Mouse (Mus musculus): Measurements from ENCODE around the gene Elof1. TPM values are rescaled to one million over a fixed set of nuclear protein-coding genes. Genes with fewer than 3 reads are reported as not detected.
A peak's percentile ranks its signal among the peaks of the same experiment; 100 is the strongest.

Gene Elof1
- 164 and 173 TPM in 2 replicates for polyA plus RNA-seq (2015; fragmentation: Nextera tagmentation; extraction: Ambion mirVana)

GRCm38 (mm10) chr9:22116740-22117426 is at the start of gene Elof1:
Elof1 (minus strand) TSS chr9:22117172.
- H3K4me3 ChIP-seq: peak within 1 kb of the TSS; percentile 89
- H3K27me3 ChIP-seq: no peaks in the 10 kb centered on the region
- peak within 1 kb of the TSS; percentile 81; the same call in 1 of the 2 replicates for H3K27ac ChIP-seq
- peak within 1 kb of the TSS; percentile 68 for H3K4me2 ChIP-seq
- H3K9ac ChIP-seq: peak within 1 kb of the TSS; percentile 88
- H3K9me3 ChIP-seq: no peaks in the 10 kb centered on the region
- H3K4me1 ChIP-seq: peaks cover 15% of the 10 kb centered on the region
- under 1% methylated on average over 52 of the region's 52 CpGs for WGBS
- ATAC-seq (ENCODE audit: insufficient number of reproducible peaks, low FRiP score, low TSS enrichment, low read depth): peak; percentile 91
- H3K36me3 ChIP-seq: peaks cover 25% of the 10 kb centered on the region

GRCm38 (mm10) chr9:22166686-22167085 is 49.7 kb upstream of the Elof1 start:
- H3K27me3 ChIP-seq: no peaks in the 10 kb centered on the region
- H3K9me3 ChIP-seq: no peaks in the 10 kb centered on the region; the same call in 1 of the 2 replicates
- no peaks in the 10 kb centered on the region for H3K36me3 ChIP-seq
- H3K27ac ChIP-seq: no peak overlapping the region
- H3K9ac ChIP-seq: no peak overlapping the region
- H3K4me1 ChIP-seq: peaks cover 6% of the 10 kb centered on the region; the same call in 1 of the 2 replicates
- no peak for ATAC-seq (ENCODE audit: insufficient number of reproducible peaks, low FRiP score, low TSS enrichment, low read depth)
- WGBS: 89% methylated on average over 10 of the region's 10 CpGs
- no peak overlapping the region for H3K4me2 ChIP-seq
- no peak overlapping the region for H3K4me3 ChIP-seq

GRCm38 (mm10) chr9:22165964-22166363 is 49.0 kb upstream of the Elof1 start:
- H3K9ac ChIP-seq: no peak overlapping the region
- no peaks in the 10 kb centered on the region for H3K27me3 ChIP-seq
- no peak for ATAC-seq (ENCODE audit: insufficient number of reproducible peaks, low FRiP score, low TSS enrichment, low read depth)
- H3K4me1 ChIP-seq: peaks cover 6% of the 10 kb centered on the region; the same call in 1 of the 2 replicates
- H3K4me3 ChIP-seq: no peak overlapping the region
- no peaks in the 10 kb centered on the region for H3K36me3 ChIP-seq
- WGBS: 58% methylated on average over 6 of the region's 6 CpGs
- no peak overlapping the region for H3K4me2 ChIP-seq
- H3K9me3 ChIP-seq: no peaks in the 10 kb centered on the region; the same call in 1 of the 2 replicates
- H3K27ac ChIP-seq: no peak overlapping the region

- 1% methylated on average over 53 of the region's 54 CpGs for WGBS
- Histone ChIP-seq H3K27ac (peak overlapping the region; percentile 17; the same call in 1 of the 2 replicates), H3K4me1 (peaks cover 6% of the 10 kb centered on the region; the same call in 1 of the 2 replicates), H3K27me3 (no peaks in the 10 kb centered on the region), H3K9me3 (no peaks in the 10 kb centered on the region; the same call in 1 of the 2 replicates), H3K9ac (peak overlapping the region; percentile 71), H3K36me3 (no peaks in the 10 kb centered on the region), H3K4me2 (peak overlapping the region; percentile 94), H3K4me3 (peak overlapping the region; percentile 61)
- 0 out of 2 replicates have a peak, but pooled peaks have one; percentile 8 for ATAC-seq (ENCODE audit: insufficient number of reproducible peaks, low FRiP score, low TSS enrichment, low read depth)
Measured at GRCm38 (mm10) chr9:22164711-22165668, 48.0 kb upstream of the Elof1 start.

GRCm38 (mm10) chr9:22162912-22163311 is 45.9 kb upstream of the Elof1 start:
- no peak overlapping the region for H3K9ac ChIP-seq
- H3K9me3 ChIP-seq: no peaks in the 10 kb centered on the region; the same call in 1 of the 2 replicates
- no peaks in the 10 kb centered on the region for H3K27me3 ChIP-seq
- no peak overlapping the region for H3K4me2 ChIP-seq
- H3K27ac ChIP-seq: no peak overlapping the region
- peaks cover 9% of the 10 kb centered on the region for H3K4me1 ChIP-seq
- WGBS: 79% methylated on average over 7 of the region's 7 CpGs
- ATAC-seq (ENCODE audit: insufficient number of reproducible peaks, low FRiP score, low TSS enrichment, low read depth): no peak
- H3K36me3 ChIP-seq: no peaks in the 10 kb centered on the region; the same call in 1 of the 2 replicates
- H3K4me3 ChIP-seq: no peak overlapping the region

GRCm38 (mm10) chr9:22162305-22162704 is 45.3 kb upstream of the Elof1 start:
- Histone ChIP-seq H3K9ac (no peak overlapping the region), H3K27me3 (no peaks in the 10 kb centered on the region), H3K27ac (no peak overlapping the region), H3K4me2 (no peak overlapping the region), H3K36me3 (no peaks in the 10 kb centered on the region; the same call in 1 of the 2 replicates), H3K9me3 (no peaks in the 10 kb centered on the region; the same call in 1 of the 2 replicates), H3K4me3 (no peak overlapping the region), H3K4me1 (peaks cover 15% of the 10 kb centered on the region)
- ATAC-seq (ENCODE audit: insufficient number of reproducible peaks, low FRiP score, low TSS enrichment, low read depth): no peak
- WGBS: 75% methylated on average over 9 of the region's 9 CpGs

- Histone ChIP-seq H3K4me1 (peaks cover 19% of the 10 kb centered on the region), H3K4me2 (no peak overlapping the region), H3K4me3 (no peak overlapping the region), H3K9ac (no peak overlapping the region), H3K9me3 (no peaks in the 10 kb centered on the region), H3K36me3 (no peaks in the 10 kb centered on the region; the same call in 1 of the 2 replicates), H3K27ac (no peak overlapping the region), H3K27me3 (no peaks in the 10 kb centered on the region)
- WGBS: 43% methylated on average over 6 of the region's 6 CpGs
- ATAC-seq (ENCODE audit: insufficient number of reproducible peaks, low FRiP score, low TSS enrichment, low read depth): no peak
Measured at GRCm38 (mm10) chr9:22161299-22161698, 44.3 kb upstream of the Elof1 start.

- WGBS: 66% methylated on average over 34 of the region's 34 CpGs
- Histone ChIP-seq H3K27me3 (no peaks in the 10 kb centered on the region), H3K4me2 (peak overlapping the region; percentile 72), H3K4me3 (peak overlapping the region; percentile 74), H3K27ac (no peak overlapping the region), H3K36me3 (no peaks in the 10 kb centered on the region; the same call in 1 of the 2 replicates), H3K9ac (peak overlapping the region; percentile 92; the same call in 1 of the 2 replicates), H3K4me1 (peaks cover 21% of the 10 kb centered on the region), H3K9me3 (no peaks in the 10 kb centered on the region)
- no peak for ATAC-seq (ENCODE audit: insufficient number of reproducible peaks, low FRiP score, low TSS enrichment, low read depth)
Measured at GRCm38 (mm10) chr9:22157516-22158265, 40.7 kb upstream of the Elof1 start.

GRCm38 (mm10) chr9:22156497-22157245 is 39.7 kb upstream of the Elof1 start, which contains the start of gene Pigyl:
Pigyl (plus strand) TSS chr9:22156846.
- Histone ChIP-seq H3K4me1 (peaks cover 21% of the 10 kb centered on the region), H3K4me2 (peak within 1 kb of the TSS; percentile 72), H3K9me3 (no peaks in the 10 kb centered on the region), H3K27me3 (no peaks in the 10 kb centered on the region), H3K27ac (peak within 1 kb of the TSS; percentile 95), H3K36me3 (no peaks in the 10 kb centered on the region; the same call in 1 of the 2 replicates), H3K9ac (peak within 1 kb of the TSS; percentile 92), H3K4me3 (peak within 1 kb of the TSS; percentile 74)
- WGBS: under 1% methylated on average over 65 of the region's 65 CpGs
- ATAC-seq (ENCODE audit: insufficient number of reproducible peaks, low FRiP score, low TSS enrichment, low read depth): peak; percentile 98

- Histone ChIP-seq H3K4me2 (peak overlapping the region; percentile 24; the same call in 1 of the 2 replicates), H3K9ac (no peak overlapping the region), H3K27ac (no peak overlapping the region), H3K9me3 (no peaks in the 10 kb centered on the region), H3K4me1 (peaks cover 21% of the 10 kb centered on the region), H3K36me3 (no peaks in the 10 kb centered on the region; the same call in 1 of the 2 replicates), H3K4me3 (peak overlapping the region; percentile 17), H3K27me3 (no peaks in the 10 kb centered on the region)
- no peak for ATAC-seq (ENCODE audit: insufficient number of reproducible peaks, low FRiP score, low TSS enrichment, low read depth)
- WGBS: 21% methylated on average over 10 of the region's 10 CpGs
Measured at GRCm38 (mm10) chr9:22155614-22156013, 38.6 kb upstream of the Elof1 start.

All from limb, embryonic 15.5 days (tissue).